ENCODE assay signal across 8 mouse cellular contexts in genomic region chr1:174553272-174554007, GRCm38 (mm10). TPM values are rescaled to one million over a fixed set of nuclear protein-coding genes. Genes with fewer than 3 reads are reported as not detected.
DNase-seq lines count a peak whose midpoint lies in the region; ATAC-seq and TF ChIP-seq lines count a peak whose summit lies in the region.

No protein-coding gene starts in this region.

- no peak for TF ChIP-seq POLR2A in cortical plate, adult 2 months (IDR thresholded peaks at IDR 0.05; ENCODE audit: extremely low read depth, insufficient read depth, low read length)

- no peak for ATAC-seq in midbrain, embryonic 16.5 days
- ATAC-seq in activated CD4-positive, CD25-positive, alpha-beta regulatory T cell, adult 4 months, result no peak

- H3K27ac ChIP-seq in midbrain, embryonic 10.5 days (replicated peaks), result no peak overlapping the region
- H3K27ac ChIP-seq in midbrain, embryonic 16.5 days (ENCODE audit: low read length), result no peak overlapping the region
- no peak overlapping the region for H3K27ac ChIP-seq in cortical plate, adult 2 months (ENCODE audit: insufficient read depth, low read length)

- no peaks in the 10 kb centered on the region for H3K9me3 ChIP-seq in midbrain, embryonic 10.5 days (replicated peaks)
- H3K9me3 ChIP-seq in midbrain, embryonic 16.5 days (replicated peaks; ENCODE audit: control insufficient read depth, low read length, poor library complexity, severe bottlenecking), result no peaks in the 10 kb centered on the region

- H3K4me3 ChIP-seq in midbrain, embryonic 10.5 days, result no peak overlapping the region
- no peak overlapping the region for H3K4me3 ChIP-seq in midbrain, embryonic 16.5 days (ENCODE audit: low read depth, low read length)
- no peak overlapping the region for H3K4me3 ChIP-seq in cortical plate, adult 2 months (ENCODE audit: insufficient read depth, low read length)

- H3K4me2 ChIP-seq in midbrain, embryonic 16.5 days (ENCODE audit: low read length), result no peak overlapping the region

- DNase-seq in midbrain, embryonic 10.5 days (ENCODE audit: low spot score), result peak; percentile 45
- peak; percentile 22 for DNase-seq in adipocyte (ENCODE audit: low spot score)
- DNase-seq in heart, postnatal 10 days, result peak; percentile 36 to 67
- DNase-seq in left cerebral cortex, postnatal 36 days (ENCODE audit: low spot score in 2 of 2), result peak; percentile 51
- peak; percentile 28 for DNase-seq in retina, adult 2 months (ENCODE audit: low read depth, low spot score)

- TF ChIP-seq CTCF in cortical plate, adult 2 months (IDR thresholded peaks at IDR 0.05; ENCODE audit: extremely low read depth, insufficient read depth, low read length), result peak; percentile 81

- 35% methylated on average over 2 of the region's 2 CpGs for WGBS in midbrain, embryonic 10.5 days
- WGBS in midbrain, embryonic 16.5 days, result 29% methylated on average over 2 of the region's 2 CpGs

- no peak overlapping the region for H3K9ac ChIP-seq in midbrain, embryonic 16.5 days (ENCODE audit: low read depth, low read length)

- no peaks in the 10 kb centered on the region for H3K4me1 ChIP-seq in midbrain, embryonic 10.5 days
- H3K4me1 ChIP-seq in midbrain, embryonic 16.5 days (ENCODE audit: control insufficient read depth, insufficient read depth, low read length), result no peaks in the 10 kb centered on the region
- H3K4me1 ChIP-seq in cortical plate, adult 2 months (ENCODE audit: control insufficient read depth, insufficient read depth, low read length), result peaks cover 9% of the 10 kb centered on the region

- H3K36me3 ChIP-seq in midbrain, embryonic 10.5 days, result 0 out of 2 replicates have a peak, but pooled peaks cover 4% of the 10 kb centered on the region
- H3K36me3 ChIP-seq in midbrain, embryonic 16.5 days (ENCODE audit: control insufficient read depth, insufficient read depth, low read length), result no peaks in the 10 kb centered on the region

- no peaks in the 10 kb centered on the region for H3K27me3 ChIP-seq in midbrain, embryonic 10.5 days (ENCODE audit: low read depth, poor library complexity, severe bottlenecking)
- H3K27me3 ChIP-seq in midbrain, embryonic 16.5 days (ENCODE audit: control insufficient read depth, insufficient read depth, low read depth, low read length), result no peaks in the 10 kb centered on the region

- intact Hi-C loops in heart, postnatal 10 days (cut with DNase I), result loop anchor here (1.0 to 5.0 kb wide), 2 partner anchors 84 to 1096 kb away; no protein-coding TSS in a partner anchor
- intact Hi-C loops in left cerebral cortex, postnatal 36 days (cut with DNase I), result loop anchor here (2.0 to 5.0 kb wide), 2 partner anchors 51 to 81 kb away; no protein-coding TSS in a partner anchor

RNA-seq across cellular contexts. Expression of gene Fmn2, which starts 51.8 kb away (rescaled TPM):
- polyA plus RNA-seq in midbrain, embryonic 10.5 days (2016; fragmentation: Nextera tagmentation; extraction: Ambion mirVana), result 5.6 and 7.3 TPM in 2 replicates
- 7.6 and 8.8 TPM in 2 replicates for polyA plus RNA-seq in midbrain, embryonic 16.5 days (2015; fragmentation: Nextera tagmentation; extraction: Ambion mirVana)
- 30.3 and 30.6 TPM in 2 replicates for polyA plus RNA-seq in cortical plate, adult 2 months (2012; rRNA removed)
- under 1 TPM; 0.40 to 0.62 TPM for total RNA-seq in heart, postnatal 10 days (2021)
- 10 to 100 TPM; 79.9 to 80.9 TPM for total RNA-seq in left cerebral cortex, postnatal 36 days (2021)
- not detected for polyA plus RNA-seq in activated CD4-positive, CD25-positive, alpha-beta regulatory T cell, adult 4 months (2017; shearing (Covaris generic))
